Mouse (Mus musculus) heart, embryonic 13.5 days (tissue): ENCODE measurements around the gene Rrp8. TPM values are rescaled to one million over a fixed set of nuclear protein-coding genes. Genes with fewer than 3 reads are reported as not detected.
"Not testable (repeated sequence)": the region's sequence is repeated elsewhere in the genome, so short reads cannot be mapped to it uniquely, and the experiment has no call there.

Experiments used
- ATAC-seq: fragments of 200-750 bp; cut with Nextera tagmentation; 2 replicates; pipeline ENCODE4 v1.8.0; 2017; ENCODE audit warnings: moderate TSS enrichment; ENCODE audit not compliant: insufficient number of reproducible peaks, low FRiP score, low TSS enrichment; ENCODE audit errors: extremely low read depth
- H3K27ac ChIP-seq: fragments of 300-500 bp; sonication (generic); replicated peaks from 2 replicates; pipeline ENCODE4 v1.5.1; 2015; ENCODE audit warnings: moderate library complexity, mild to moderate bottlenecking, inconsistent platforms
- H3K27me3 ChIP-seq: fragments of 300-500 bp; sonication (generic); replicated peaks from 2 replicates; pipeline ENCODE4 v1.6.1; 2015; ENCODE audit warnings: mild to moderate bottlenecking, inconsistent platforms
- H3K36me3 ChIP-seq: fragments of 300-500 bp; sonication (generic); 2 replicates; pipeline ENCODE4 v1.6.1; 2015; ENCODE audit warnings: mild to moderate bottlenecking, inconsistent platforms
- H3K4me1 ChIP-seq: fragments of 300-500 bp; sonication (generic); 2 replicates; pipeline ENCODE4 v1.6.1; 2015; ENCODE audit warnings: inconsistent platforms
- H3K4me2 ChIP-seq: fragments of 300-500 bp; sonication (generic); 2 replicates; pipeline ENCODE4 v1.6.1; 2015; ENCODE audit warnings: inconsistent platforms, mild to moderate bottlenecking, moderate library complexity
- H3K4me3 ChIP-seq: fragments of 300-500 bp; sonication (generic); 2 replicates; pipeline ENCODE4 v1.5.1; 2015; ENCODE audit warnings: moderate library complexity, mild to moderate bottlenecking, inconsistent platforms
- H3K9ac ChIP-seq: fragments of 300-500 bp; sonication (generic); 2 replicates; pipeline ENCODE4 v1.6.1; 2015; ENCODE audit warnings: inconsistent platforms, mild to moderate bottlenecking, moderate library complexity
- H3K9me3 ChIP-seq: fragments of 300-500 bp; sonication (generic); 2 replicates; pipeline ENCODE4 v1.6.1; 2016; ENCODE audit warnings: inconsistent platforms
- WGBS: fragments of 180-500 bp; shearing (Covaris S2); methylation state at CpG from one replicate; pipeline ENCODE4 v1.1.7; 2015; ENCODE audit warnings: mixed read lengths; 5-methylcytosine and 5-hydroxymethylcytosine counted together
- polyA plus RNA-seq: library from polyadenylated mRNA; unstranded; fragments of >200 nt; fragmentation: Nextera tagmentation; extraction: Ambion mirVana; gene quantifications from 2 replicates; pipeline ENCODE4 v1.2.1, GENCODE M21; 2015

The Rrp8 gene
- polyA plus RNA-seq, 1 experiment from 2014 or later = 25.1 TPM

- Histone ChIP-seq H3K27ac (peak overlapping the region; percentile 98), H3K4me3 (peak overlapping the region; percentile 96), H3K4me2 (peak overlapping the region; percentile 92), H3K9ac (peak overlapping the region; percentile 99), H3K36me3 (peaks cover 55% of the 10 kb centered on the region), H3K4me1 (peaks cover 37% of the 10 kb centered on the region)
- 33% methylated on average over 4 of the region's 4 CpGs for WGBS
- H3K27me3 ChIP-seq, H3K9me3 ChIP-seq, ATAC-seq: not testable (repeated sequence)
These were observed 1.7 kb downstream of the Rrp8 start for GRCm38 (mm10) chr7:105735464-105735863.

DNA sequence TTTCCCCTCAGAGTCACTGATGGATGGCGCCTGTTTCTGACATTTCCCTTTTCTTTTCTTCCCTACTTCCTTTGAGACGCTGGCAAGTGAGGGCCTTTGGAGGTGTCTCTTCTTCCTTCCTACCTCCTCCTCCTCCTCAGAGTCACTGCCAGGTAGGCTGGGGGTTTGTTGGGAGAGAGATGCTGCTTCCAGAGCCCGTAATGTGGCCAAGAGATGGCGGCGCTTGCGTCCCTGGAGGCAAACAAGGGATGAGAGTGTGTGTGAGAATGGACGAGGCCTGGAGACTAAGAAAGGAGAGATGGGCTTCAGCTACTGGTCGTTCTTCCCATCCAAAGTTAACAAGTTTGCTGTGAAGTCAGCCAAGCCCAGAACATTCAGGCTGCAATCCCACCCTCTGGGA, 2.4 kb downstream of the Rrp8 start:
- H3K27ac ChIP-seq = no peak overlapping the region
- peaks cover 36% of the 10 kb centered on the region for H3K4me1 ChIP-seq
- peaks cover 51% of the 10 kb centered on the region for H3K36me3 ChIP-seq
- no peaks in the 10 kb centered on the region for H3K27me3 ChIP-seq
- ATAC-seq = no peak
- no peak overlapping the region; the same call in 1 of the 2 replicates for H3K4me3 ChIP-seq
- 82% methylated on average over 8 of the region's 8 CpGs for WGBS
- H3K9ac ChIP-seq = peak overlapping the region; percentile 99
- H3K4me2 ChIP-seq = peak overlapping the region; percentile 92; the same call in 1 of the 2 replicates
- no peaks in the 10 kb centered on the region for H3K9me3 ChIP-seq

DNA sequence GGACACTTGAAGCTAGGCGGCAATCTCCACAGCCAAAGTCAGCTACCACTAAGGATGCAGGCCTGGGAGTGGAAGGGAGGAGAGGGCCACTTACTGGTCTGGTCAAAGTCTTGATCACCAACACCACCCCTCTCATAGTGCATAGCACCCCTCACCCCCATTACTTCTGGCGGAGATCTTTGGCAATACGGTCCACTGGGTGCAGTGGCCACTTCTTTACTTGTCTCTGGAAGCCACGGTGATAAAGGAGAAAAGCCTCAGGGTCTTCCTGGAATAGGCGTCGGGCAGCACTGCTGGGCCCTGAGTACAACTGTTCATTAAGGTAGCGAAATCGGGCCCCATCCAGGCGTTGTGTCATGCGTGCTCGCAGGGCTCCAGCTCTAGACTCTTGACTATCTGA, 3.3 kb downstream of the Rrp8 start:
- no peak overlapping the region for H3K9ac ChIP-seq
- no peak overlapping the region for H3K4me2 ChIP-seq
- ATAC-seq = no peak
- H3K4me3 ChIP-seq = no peak overlapping the region
- H3K27ac ChIP-seq = no peak overlapping the region
- H3K27me3 ChIP-seq = no peaks in the 10 kb centered on the region
- WGBS = 91% methylated on average over 11 of the region's 11 CpGs
- peaks cover 28% of the 10 kb centered on the region for H3K4me1 ChIP-seq
- no peaks in the 10 kb centered on the region for H3K9me3 ChIP-seq
- peaks cover 56% of the 10 kb centered on the region for H3K36me3 ChIP-seq

- Histone ChIP-seq H3K9ac (no peak overlapping the region), H3K36me3 (peaks cover 54% of the 10 kb centered on the region), H3K4me3 (no peak overlapping the region), H3K4me1 (no peaks in the 10 kb centered on the region), H3K27me3 (no peaks in the 10 kb centered on the region), H3K9me3 (no peaks in the 10 kb centered on the region), H3K4me2 (no peak overlapping the region), H3K27ac (no peak overlapping the region; the same call in 1 of the 2 replicates)
- ATAC-seq = no peak
- 77% methylated on average over 6 of the region's 6 CpGs for WGBS
These were observed 8.3 kb downstream of the Rrp8 start for GRCm38 (mm10) chr7:105728701-105729428.

DNA sequence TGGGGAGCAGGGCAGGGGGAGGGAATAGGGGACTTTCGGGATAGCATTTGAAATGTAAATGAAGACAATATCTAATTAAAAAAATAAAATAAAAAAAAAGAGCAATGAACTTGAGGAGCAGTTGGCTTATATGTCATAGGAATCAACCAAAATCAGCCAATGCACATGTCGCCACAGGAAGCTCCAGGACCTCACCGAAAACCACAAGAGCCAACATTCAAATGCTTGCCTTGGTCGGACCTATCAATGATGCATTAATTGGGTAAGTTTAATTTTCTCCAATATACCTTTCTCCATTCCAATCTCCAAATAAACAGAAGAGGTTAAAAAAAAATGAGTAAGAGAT, 10.2 kb downstream of the Rrp8 start:
- H3K4me1 ChIP-seq = no peaks in the 10 kb centered on the region
- 87% methylated on average over 4 of the region's 4 CpGs for WGBS
- no peak for ATAC-seq
- H3K36me3 ChIP-seq = peaks cover 35% of the 10 kb centered on the region
- no peaks in the 10 kb centered on the region for H3K27me3 ChIP-seq
- no peak overlapping the region for H3K4me2 ChIP-seq
- 0 out of 2 replicates have a peak overlapping the region, but pooled peaks have one; percentile 21 for H3K9ac ChIP-seq
- H3K27ac ChIP-seq = no peak overlapping the region
- H3K9me3 ChIP-seq = no peaks in the 10 kb centered on the region
- H3K4me3 ChIP-seq = no peak overlapping the region

DNA sequence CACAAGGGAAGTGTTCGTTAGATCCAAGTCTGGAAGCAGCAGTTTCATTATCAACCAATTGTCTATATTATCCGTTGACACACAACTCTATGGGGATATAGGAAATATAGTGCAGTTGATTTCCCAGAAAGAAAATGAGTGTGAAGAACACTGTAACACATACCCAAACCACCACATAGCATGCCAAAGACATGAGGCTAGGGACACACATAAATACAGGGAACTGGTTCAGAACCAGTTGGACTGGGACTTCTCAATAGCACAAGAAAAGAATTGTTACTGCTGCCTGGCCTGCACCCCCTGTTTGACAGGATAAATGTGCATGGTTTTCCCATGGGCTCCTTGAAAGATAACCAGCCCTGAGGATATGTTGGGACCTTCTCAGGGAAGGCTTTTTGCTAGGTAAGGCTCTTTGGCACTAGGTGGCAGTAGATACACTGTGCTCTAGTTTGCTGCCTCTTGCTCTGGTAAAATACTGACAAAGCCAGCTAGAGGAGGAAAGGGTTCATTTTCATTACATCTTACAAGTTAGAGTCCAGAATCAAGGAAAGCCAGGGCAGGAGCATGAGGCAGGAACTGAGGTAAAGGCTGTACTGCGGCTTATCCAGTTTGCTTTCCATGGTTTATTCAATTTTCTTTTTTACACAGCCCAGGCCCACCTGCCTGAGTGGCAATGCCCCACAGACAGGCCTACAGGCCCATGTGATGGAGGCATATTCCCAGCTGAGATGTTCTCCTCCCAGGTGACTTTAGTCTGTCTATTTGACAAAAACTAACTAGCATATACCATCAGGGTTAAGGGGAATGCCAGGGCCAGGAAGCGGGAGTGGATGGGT, 10.8 kb downstream of the Rrp8 start:
- no peaks in the 10 kb centered on the region for H3K4me1 ChIP-seq
- no peak overlapping the region for H3K4me2 ChIP-seq
- H3K36me3 ChIP-seq = peaks cover 29% of the 10 kb centered on the region
- no peaks in the 10 kb centered on the region for H3K27me3 ChIP-seq
- 0 out of 2 replicates have a peak overlapping the region, but pooled peaks have one; percentile 21 for H3K9ac ChIP-seq
- H3K4me3 ChIP-seq = no peak overlapping the region
- WGBS = 77% methylated on average over 4 of the region's 4 CpGs
- ATAC-seq = no peak
- no peak overlapping the region for H3K27ac ChIP-seq
- H3K9me3 ChIP-seq = no peaks in the 10 kb centered on the region

- Histone ChIP-seq H3K27me3 (no peaks in the 10 kb centered on the region), H3K9me3 (no peaks in the 10 kb centered on the region), H3K4me3 (no peak overlapping the region), H3K36me3 (no peaks in the 10 kb centered on the region), H3K4me1 (no peaks in the 10 kb centered on the region), H3K9ac (no peak overlapping the region), H3K4me2 (no peak overlapping the region), H3K27ac (no peak overlapping the region)
- 64% methylated on average over 2 of the region's 2 CpGs for WGBS
- no peak for ATAC-seq
These were observed 15.3 kb downstream of the Rrp8 start for GRCm38 (mm10) chr7:105721916-105722315.

DNA sequence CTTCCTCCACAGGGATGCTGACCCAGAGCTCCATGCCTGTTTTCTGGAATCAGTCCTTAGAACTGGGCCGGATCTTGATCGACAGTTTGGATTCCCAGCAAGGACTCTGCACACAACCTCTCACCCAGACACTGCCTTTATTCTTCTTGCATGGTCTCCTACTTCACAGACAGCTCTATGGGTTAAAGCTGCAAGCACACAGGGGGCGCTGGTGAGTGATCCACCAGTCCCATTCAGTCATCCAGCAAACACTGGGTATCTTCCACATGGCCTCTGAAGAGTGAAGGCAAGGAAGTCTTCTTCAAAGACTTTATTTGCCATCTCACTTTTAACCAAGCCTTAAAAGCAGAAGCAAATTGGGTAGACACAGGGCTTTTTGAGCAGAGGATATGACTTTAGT, 21.8 kb downstream of the Rrp8 start:
- 53% methylated on average over 3 of the region's 3 CpGs for WGBS
- no peaks in the 10 kb centered on the region for H3K36me3 ChIP-seq
- no peaks in the 10 kb centered on the region for H3K9me3 ChIP-seq
- no peak overlapping the region for H3K4me3 ChIP-seq
- no peak overlapping the region for H3K4me2 ChIP-seq
- no peaks in the 10 kb centered on the region for H3K27me3 ChIP-seq
- ATAC-seq = no peak
- no peak overlapping the region for H3K9ac ChIP-seq
- no peaks in the 10 kb centered on the region for H3K4me1 ChIP-seq
- no peak overlapping the region for H3K27ac ChIP-seq

DNA sequence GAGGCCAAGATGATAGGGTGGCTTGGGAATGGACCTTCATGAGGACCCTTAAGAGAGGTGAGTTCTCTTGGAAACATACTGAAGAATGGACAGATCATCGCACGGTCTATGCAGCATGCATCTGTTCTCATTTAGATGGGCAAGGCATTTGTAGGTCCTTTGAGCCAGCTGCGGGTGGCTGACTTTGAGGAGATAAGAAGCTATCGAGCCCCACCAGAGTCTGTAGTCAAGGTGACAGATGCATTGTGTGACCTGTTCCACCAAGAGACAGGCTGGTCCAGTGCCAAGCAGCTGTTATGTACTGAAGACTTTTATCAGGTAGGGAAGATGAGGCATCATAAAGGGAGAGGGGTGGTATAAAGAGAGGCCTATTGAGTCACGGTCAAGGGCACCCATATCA, 28.5 kb downstream of the Rrp8 start:
- Histone ChIP-seq H3K9me3 (no peaks in the 10 kb centered on the region), H3K4me3 (no peak overlapping the region), H3K27me3 (no peaks in the 10 kb centered on the region), H3K27ac (no peak overlapping the region), H3K9ac (no peak overlapping the region), H3K36me3 (no peaks in the 10 kb centered on the region), H3K4me1 (no peaks in the 10 kb centered on the region), H3K4me2 (no peak overlapping the region)
- 77% methylated on average over 5 of the region's 5 CpGs for WGBS
- ATAC-seq = no peak

DNA sequence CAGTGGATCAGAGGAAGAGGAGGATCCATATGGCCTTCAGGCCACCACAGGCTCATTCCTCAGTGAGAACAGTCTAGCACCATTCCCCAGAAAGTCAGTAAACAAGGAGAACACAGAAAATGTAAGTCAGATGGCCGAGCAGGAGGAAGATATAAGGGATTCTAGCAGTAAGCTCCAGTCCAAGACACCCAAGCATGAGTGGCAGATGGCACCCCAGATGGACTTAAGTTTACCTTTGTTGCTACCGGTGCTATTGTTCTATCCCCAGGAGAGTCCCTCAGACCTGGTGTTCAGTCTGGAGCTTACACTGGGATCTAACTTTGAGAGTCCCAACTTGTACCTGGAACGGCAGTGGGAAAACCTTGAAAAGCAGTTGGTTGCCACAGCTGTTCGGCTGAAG, 33.4 kb downstream of the Rrp8 start:
- WGBS = 74% methylated on average over 4 of the region's 4 CpGs

GRCm38 (mm10) chr7:105703184-105703583, 34.0 kb downstream of the Rrp8 start:
- Histone ChIP-seq H3K4me3 (no peak overlapping the region), H3K9ac (no peak overlapping the region), H3K27ac (no peak overlapping the region), H3K36me3 (no peaks in the 10 kb centered on the region), H3K9me3 (no peaks in the 10 kb centered on the region), H3K4me1 (no peaks in the 10 kb centered on the region), H3K4me2 (no peak overlapping the region), H3K27me3 (no peaks in the 10 kb centered on the region)
- WGBS = 73% methylated on average over 16 of the region's 16 CpGs
- ATAC-seq = no peak

More for the DNA sequence above, 33.4 kb downstream of the Rrp8 start:
- H3K27ac ChIP-seq = no peak overlapping the region
- H3K27me3 ChIP-seq = no peaks in the 10 kb centered on the region
- no peaks in the 10 kb centered on the region for H3K36me3 ChIP-seq
- H3K4me1 ChIP-seq = no peaks in the 10 kb centered on the region
- H3K4me2 ChIP-seq = no peak overlapping the region
- no peaks in the 10 kb centered on the region for H3K9me3 ChIP-seq
- H3K4me3 ChIP-seq = no peak overlapping the region
- H3K9ac ChIP-seq = no peak overlapping the region
- ATAC-seq = no peak
